Mouse (Mus musculus) thymus, postnatal 0 days (tissue): ENCODE measurements around the gene Ccdc194. TPM values are rescaled to one million over a fixed set of nuclear protein-coding genes. Genes with fewer than 3 reads are reported as not detected.

ENCODE experiments used
- DNase-seq: peaks from one replicate; pipeline ENCODE4 v3.0.0-alpha.2; 2015; ENCODE audit warnings: low spot score
- polyA plus RNA-seq: library from polyadenylated mRNA; unstranded; fragments of >200 nt; fragmentation: Nextera tagmentation; extraction: Ambion mirVana; gene quantifications from 2 replicates; pipeline ENCODE4 v1.2.1, GENCODE M21; 2015

Gene Ccdc194
- polyA plus RNA-seq, 1 experiment from 2014 or later = 0.08 TPM

GRCm38 (mm10) chr8:71511644-71512043 lies 13.9 kb downstream of the Ccdc194 start, which contains the start of gene Plvap:
TSS of gene Plvap (minus strand) at chr8:71511752.
- DNase-seq = no peak

GRCm38 (mm10) chr8:71509316-71509715 lies 16.2 kb downstream of the Ccdc194 start:
- no peak for DNase-seq

DNA sequence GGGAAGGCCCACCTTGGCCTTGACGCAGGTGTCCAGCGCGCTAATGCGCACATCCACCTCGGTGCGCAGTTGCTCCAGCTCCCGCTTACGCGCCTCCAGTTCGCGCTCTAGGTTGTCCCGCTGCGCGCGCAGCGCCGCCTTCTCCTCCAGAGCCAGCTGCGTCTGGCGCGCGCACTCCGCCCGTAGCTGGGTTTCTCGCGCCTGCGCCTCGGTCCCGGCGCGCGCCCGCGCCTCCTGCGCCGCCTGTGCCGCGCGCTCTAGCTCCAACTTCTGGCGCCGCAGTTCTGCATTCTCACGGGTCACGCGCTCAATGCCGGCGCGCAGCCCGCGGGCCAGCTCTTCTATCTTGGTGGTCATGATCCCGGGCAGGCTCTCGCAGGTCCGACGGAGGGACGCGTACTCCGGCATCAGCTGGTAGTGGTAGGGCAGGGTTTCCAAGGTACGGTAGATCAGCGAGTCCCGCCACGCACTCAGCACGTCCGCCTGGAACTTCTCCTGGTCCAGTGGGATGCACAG lies 17.9 kb downstream of the Ccdc194 start:
- DNase-seq = peak; percentile 88

DNA sequence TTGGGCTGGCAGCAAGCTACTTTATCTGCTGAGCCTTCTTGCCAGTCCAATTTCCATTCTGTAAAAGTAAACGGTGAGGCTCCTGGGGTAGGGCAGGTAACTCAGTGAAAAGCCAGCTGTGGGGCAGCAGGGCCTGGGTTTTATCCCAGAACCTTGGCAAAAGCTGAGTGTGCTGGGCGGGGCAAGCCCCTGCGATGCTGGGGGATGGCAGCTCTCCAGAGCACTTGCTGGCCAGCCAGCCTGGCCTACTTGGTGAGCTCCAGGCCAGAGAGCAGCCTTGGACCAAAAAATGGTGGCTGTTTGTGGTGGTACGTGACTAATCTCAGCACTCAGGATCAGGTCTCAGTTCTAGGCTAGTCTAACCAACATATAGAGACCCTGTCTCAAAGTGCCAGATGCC lies 19.5 kb downstream of the Ccdc194 start:
- DNase-seq = no peak

DNA sequence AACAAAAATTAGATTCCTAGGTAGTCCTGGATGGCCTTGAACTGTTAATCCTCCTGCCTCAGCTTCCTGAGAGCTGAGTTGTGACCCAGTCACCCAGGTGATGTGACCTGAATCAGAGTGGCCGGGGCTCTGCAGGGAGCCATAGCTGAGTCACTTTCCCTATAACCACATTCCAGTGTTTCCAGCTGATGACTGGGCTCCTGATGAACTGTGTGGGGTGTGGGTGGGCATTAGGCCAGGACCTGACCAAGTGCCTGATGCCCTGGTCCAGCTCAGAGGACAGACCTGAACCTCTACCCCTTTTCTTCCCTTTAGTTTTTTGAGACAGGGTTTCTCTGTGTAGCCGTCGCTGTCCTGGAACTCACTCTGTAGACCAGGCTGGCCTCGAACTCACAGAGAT lies 20.2 kb downstream of the Ccdc194 start:
- no peak for DNase-seq

- DNase-seq = no peak
These were observed 21.2 kb downstream of the Ccdc194 start for GRCm38 (mm10) chr8:71504349-71504748.

DNA sequence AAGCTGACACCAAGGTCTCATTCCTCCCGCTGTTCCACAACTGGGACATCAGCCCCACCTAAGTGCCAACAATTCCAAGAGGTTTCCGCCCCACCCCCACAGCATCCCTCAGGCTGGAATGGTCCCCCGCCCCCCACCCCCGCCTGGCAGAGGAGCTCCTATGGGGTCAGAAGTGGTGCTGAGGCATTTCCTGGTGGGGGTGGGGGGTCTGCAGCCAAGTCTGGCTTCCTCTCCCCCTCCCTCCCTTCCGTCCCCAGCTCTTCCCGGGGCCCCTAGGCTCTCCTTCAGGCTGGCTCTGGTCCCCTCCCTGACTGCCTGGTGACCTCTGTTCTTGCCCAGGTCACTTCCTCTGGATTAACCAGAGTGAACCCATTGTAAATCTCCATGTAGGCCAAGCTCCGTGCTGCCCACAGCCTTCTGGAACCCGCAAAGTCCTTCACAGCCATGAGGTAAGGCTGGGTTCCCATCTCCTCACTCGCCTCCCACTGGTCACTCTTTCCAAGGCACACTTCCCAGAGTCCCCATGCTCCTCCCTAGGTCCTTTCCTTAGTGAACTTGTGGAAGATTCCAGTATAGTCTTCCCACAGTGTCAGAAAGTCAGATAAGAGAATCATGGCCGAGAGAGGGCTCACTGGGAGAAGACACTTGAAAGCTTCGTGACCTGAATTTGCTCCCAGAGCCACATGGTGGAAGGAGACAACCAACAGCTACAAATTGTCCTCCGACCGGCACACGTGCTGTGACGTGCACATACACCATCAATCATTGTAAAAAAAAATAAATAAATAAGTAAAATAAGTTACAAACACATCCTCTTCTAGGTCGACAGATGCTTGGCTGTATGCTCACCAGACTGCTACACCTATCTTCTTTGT lies 26.5 kb downstream of the Ccdc194 start:
- no peak for DNase-seq

- no peak for DNase-seq
These were observed 27.5 kb downstream of the Ccdc194 start for GRCm38 (mm10) chr8:71497881-71498501.

DNA sequence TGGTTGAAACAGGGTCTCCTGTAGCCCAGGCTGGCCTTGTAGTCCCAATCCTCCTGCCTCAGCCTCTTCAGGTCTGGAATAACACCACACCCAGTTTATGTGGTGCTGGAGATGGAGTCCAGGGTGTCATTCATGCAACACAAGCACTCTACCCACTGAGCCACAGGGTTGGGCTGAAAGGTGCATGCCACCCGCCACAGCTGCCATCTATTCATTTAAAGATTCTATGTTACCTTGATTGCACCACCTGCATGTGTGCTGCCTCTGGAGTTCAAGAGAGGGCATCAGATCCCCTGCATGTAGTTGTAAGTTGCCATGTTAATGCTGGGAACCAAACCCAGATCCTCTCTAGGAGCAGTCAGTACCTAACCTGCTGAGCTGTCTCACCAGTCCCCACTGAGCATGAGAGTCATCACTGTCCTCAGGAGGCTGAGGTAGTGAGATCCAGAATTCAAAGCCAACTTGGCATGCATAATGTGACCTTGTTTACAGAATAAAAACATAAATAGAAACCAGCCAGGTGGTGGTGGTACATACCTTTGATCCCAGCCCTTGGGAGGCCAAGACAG lies 28.4 kb downstream of the Ccdc194 start:
- no peak for DNase-seq

DNA sequence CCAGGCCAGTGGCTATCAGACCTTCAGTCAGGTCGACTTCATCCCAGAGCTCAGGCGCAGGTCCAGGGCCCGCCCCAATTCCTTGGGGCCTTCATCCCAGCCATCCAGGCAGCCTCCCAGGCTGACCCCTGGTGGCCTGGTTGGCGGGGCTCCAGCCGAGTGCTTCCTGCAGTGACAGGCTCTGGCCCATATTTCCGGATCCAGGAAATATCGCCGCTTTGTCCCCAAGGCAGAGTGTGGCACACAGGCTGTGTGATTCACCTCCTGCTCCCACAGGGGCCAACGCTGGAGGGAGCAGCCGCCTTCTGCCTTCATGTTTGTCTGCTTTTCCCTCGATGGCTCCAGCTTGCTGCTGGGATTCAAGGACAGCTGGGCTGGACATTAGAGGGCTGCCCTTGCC lies 29.0 kb downstream of the Ccdc194 start:
- DNase-seq = no peak

GRCm38 (mm10) chr8:71495811-71496210 lies 29.7 kb downstream of the Ccdc194 start:
- DNase-seq = no peak

DNA sequence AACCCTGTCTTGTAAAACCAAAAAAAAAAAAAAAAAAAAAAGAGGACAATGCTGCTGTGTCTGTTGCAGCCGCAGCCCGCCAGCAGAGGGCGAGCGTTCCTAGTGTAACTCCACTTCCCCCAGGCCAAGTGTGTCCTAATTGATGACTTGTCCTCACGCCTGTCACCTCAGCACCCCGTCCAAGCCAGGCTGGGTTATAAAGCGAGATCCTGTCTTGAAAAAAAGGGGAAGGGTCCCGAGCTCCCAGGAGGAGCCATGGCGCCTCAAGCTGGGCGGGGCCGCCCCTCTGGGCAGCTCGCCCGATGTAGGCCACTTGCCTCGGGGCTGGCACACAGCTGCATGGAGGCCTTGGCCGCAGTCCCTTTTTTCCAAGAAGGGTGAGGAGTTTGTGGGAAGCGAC lies 30.5 kb downstream of the Ccdc194 start:
- peak; percentile 81 for DNase-seq

GRCm38 (mm10) chr8:71488454-71488853 lies 37.1 kb downstream of the Ccdc194 start:
- peak; percentile 95 for DNase-seq

DNA sequence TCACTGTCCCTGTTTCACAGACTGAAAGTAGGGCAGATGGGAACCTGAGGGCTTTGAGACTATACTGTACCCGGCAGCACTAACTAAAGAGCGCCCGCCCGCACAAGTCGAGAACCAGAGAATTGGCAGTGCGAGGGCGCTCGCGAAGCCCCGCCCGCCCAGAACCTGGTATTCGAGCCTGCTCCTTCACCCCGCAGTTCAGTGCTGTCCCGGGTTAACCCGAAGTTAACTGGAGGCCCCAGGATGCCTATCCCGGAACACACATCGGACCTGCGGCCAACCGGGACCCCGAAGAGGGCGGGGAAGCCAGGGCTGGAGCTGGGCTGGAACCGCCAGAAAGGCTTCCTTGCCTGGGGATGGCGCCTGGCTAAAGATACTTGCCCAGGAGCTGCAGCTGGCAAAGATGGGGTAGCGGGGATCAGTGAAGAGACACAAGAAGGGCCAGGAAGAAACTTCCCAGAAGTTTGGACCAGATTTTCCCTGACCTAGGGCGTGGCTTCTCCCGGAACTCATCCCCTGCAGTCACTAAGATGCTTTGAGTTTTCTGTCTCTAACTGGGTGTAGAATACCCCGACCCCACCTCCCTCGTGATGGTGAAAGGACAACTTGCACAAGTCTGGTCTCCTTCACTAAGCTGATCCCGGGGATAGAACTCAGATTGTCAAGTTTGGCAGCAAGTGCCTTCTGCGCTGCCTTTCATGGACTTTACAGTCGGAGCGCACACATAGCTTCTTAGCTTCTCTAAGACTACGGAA lies 37.6 kb downstream of the Ccdc194 start, which contains the start of gene Gtpbp3:
Gene Gtpbp3, plus strand, starts transcription at position 413 of the 755 bp plus-strand sequence.
- peak; percentile 78 for DNase-seq

DNA sequence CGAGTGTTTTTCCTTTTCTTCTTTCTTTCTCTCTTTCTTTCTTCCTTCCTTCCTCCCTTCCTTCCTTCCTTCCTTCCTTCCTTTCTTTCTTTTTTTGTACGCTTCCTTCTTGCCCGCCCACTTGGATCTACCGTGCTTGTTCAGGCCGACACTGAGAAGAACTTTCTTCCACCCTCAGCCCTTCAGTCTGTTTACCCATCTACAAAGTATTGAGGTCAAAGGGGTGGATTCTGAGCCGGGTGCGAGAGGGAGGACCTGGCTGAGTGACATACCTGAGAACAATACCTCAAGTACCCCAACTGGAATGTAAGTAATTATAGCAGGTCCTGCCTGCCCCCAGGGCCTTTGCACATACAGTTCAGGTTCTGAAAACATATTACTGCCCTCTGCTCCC lies 39.4 kb downstream of the Ccdc194 start:
- DNase-seq = peak; percentile 25

GRCm38 (mm10) chr8:71485142-71486135 lies 40.1 kb downstream of the Ccdc194 start, which contains the start of gene Ano8:
TSS of gene Ano8 (minus strand) at chr8:71485963.
- DNase-seq = peak; percentile 82

GRCm38 (mm10) chr8:71484736-71485135 lies 40.8 kb downstream of the Ccdc194 start:
- DNase-seq = no peak

- DNase-seq = peak; percentile 73
These were observed 41.6 kb downstream of the Ccdc194 start for GRCm38 (mm10) chr8:71483932-71484331.

DNA sequence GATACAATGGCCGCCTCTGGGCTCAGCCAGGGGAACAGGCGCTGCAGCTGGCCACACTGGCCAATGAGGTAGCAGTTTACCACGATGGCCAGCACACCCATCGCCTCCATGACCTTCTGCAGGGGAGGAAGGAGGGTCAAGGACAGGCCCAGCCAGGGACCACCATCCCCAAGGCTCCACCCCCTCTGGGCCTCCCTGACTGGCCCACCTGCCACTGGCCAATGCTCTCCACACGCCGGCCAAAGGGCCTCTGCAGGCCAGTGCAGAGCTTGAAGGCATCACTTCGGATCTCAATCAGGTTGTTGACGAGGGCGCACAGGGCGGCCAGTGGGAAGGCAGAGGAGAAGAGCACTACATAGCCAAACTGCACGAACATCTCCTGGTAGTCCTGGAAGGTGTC lies 46.6 kb downstream of the Ccdc194 start:
- no peak for DNase-seq
